Comparison of ENCODE assay signal across 8 mouse cellular contexts in genomic region chr11:96916044-96916884, GRCm38 (mm10). TPM values are rescaled to one million over a fixed set of nuclear protein-coding genes. Genes with fewer than 3 reads are reported as not detected.
DNase-seq lines count a peak whose midpoint lies in the region; ATAC-seq lines count a peak whose summit lies in the region.

Gene Cdk5rap3, minus strand, starts transcription at chr11:96916496.

- ATAC-seq in inflammation-experienced regulatory T-cells, adult 6 months, result peak; percentile 99
- ATAC-seq in megakaryocyte-erythroid progenitor cell, adult 5-6 weeks (replicated peaks; ENCODE audit: low FRiP score, low TSS enrichment, poor library complexity, severe bottlenecking), result peak; percentile 97

- intact Hi-C loops in gastrocnemius, postnatal 14 days (cut with DNase I; ENCODE audit: low total_unique reads), result loop anchor here (5.0 kb wide), 1 partner anchor 46 kb away; no protein-coding TSS in a partner anchor
- intact Hi-C loops in left cerebral cortex, postnatal 10 days (cut with DNase I), result loop anchor here (2.0 to 10.0 kb wide), 2 partner anchors 47 to 109 kb away; partner anchors contain the start of gene Scrn2

- peak; percentile 99 to 100 for DNase-seq in adrenal gland, adult (ENCODE audit: inconsistent age in 2 of 2, low spot score in 1 of 2)
- DNase-seq in embryo, embryonic 10.5 days (ENCODE audit: low spot score), result peak; percentile 100
- peak; percentile 99 for DNase-seq in gastrocnemius, postnatal 14 days
- DNase-seq in left cerebral cortex, postnatal 10 days (ENCODE audit: extremely low spot score in 1 of 2, low spot score in 2 of 2), result peak; percentile 99
- DNase-seq in right cerebral cortex, postnatal 25 days, result peak; percentile 99
- peak; percentile 99 for DNase-seq in urinary bladder, postnatal 4 days (ENCODE audit: low spot score in 2 of 2)

RNA-seq across cellular contexts. Expression of gene Cdk5rap3, which starts in this region (rescaled TPM):
- 10 to 100 TPM; 26.5 to 30.0 TPM for total RNA-seq in gastrocnemius, postnatal 14 days (2021)
- polyA plus RNA-seq in inflammation-experienced regulatory T-cells, adult 6 months (2017; shearing (Covaris generic)), result 100 to 1,000 TPM in 1 of 3 experiments, 10 to 100 TPM in 2; 93.2 to 124 (median 96.9) TPM
- total RNA-seq in left cerebral cortex, postnatal 10 days (2021), result 10 to 100 TPM; 50.5 to 52.5 TPM
- 31.9 and 56.8 TPM in 2 replicates for total RNA-seq in megakaryocyte-erythroid progenitor cell, adult 5-6 weeks (2014; fragmentation: Nextera tagmentation)
- total RNA-seq in megakaryocyte-erythroid progenitor cell, adult 5-6 weeks (2017), result 18.3 and 54.6 TPM in 2 replicates

Comparison
In these comparisons a context has a peak if more than half of its experiments do, and no peak if none do; other contexts are left out.
1. Peak in every context shown above with its lines: DNase-seq and ATAC-seq.